23 mouse cellular contexts compared by ENCODE assay signal in genomic region chr11:76856601-76857000, GRCm38 (mm10). TPM values are rescaled to one million over a fixed set of nuclear protein-coding genes. Genes with fewer than 3 reads are reported as not detected.
DNase-seq lines count a peak whose midpoint lies in the region; ATAC-seq and TF ChIP-seq lines count a peak whose summit lies in the region.
"Had no signal": no experiment of that assay in that cellular context is flagged by ENCODE, and none has a peak within 500 bp of the region (broad histone marks: within the 10 kb centered on the region; RNA-seq: fewer than 3 reads in every experiment).

No protein-coding gene starts in this region.

- no peak for TF ChIP-seq CTCF in MEL (IDR thresholded peaks at IDR 0.05 in 2 of 3, conservative IDR thresholded peaks at IDR 0.05 in 1 of 3; ENCODE audit: control insufficient read depth in 1 of 3, insufficient read depth in 1 of 3, low read depth in 2 of 3, low read length in 3 of 3, poor library complexity in 1 of 3, severe bottlenecking in 1 of 3)
- TF ChIP-seq CTCF in bone marrow macrophage, adult 2 months (IDR thresholded peaks at IDR 0.05; ENCODE audit: low read depth, low read length), result no peak
- no peak for TF ChIP-seq CTCF in hindbrain, postnatal 0 days (IDR thresholded peaks at IDR 0.05; ENCODE audit: low read depth)

- no peak overlapping the region for H3K4me2 ChIP-seq in heart, embryonic 11.5 days
- no peak overlapping the region for H3K4me2 ChIP-seq in hindbrain, postnatal 0 days (ENCODE audit: low read depth, low read length)
- H3K4me2 ChIP-seq: embryonic facial prominence, embryonic 15.5 days; forebrain, embryonic 12.5 days; lung, embryonic 14.5 days; neural tube, embryonic 15.5 days had no signal

- no peaks in the 10 kb centered on the region for H3K36me3 ChIP-seq in heart, embryonic 11.5 days (ENCODE audit: control insufficient read depth, insufficient read depth, low read length)
- H3K36me3 ChIP-seq in MEL (ENCODE audit: control insufficient read depth in 1 of 2, insufficient read depth in 2 of 2, low read length in 2 of 2), result peaks cover 0 to 7% of the 10 kb centered on the region in 2 experiments; a peak in 2 of 4 replicates
- H3K36me3 ChIP-seq in hindbrain, postnatal 0 days (ENCODE audit: insufficient read depth, low read length), result no peaks in the 10 kb centered on the region
- H3K36me3 ChIP-seq: embryonic facial prominence, embryonic 15.5 days; forebrain, embryonic 12.5 days; midbrain, embryonic 10.5 days; neural tube, embryonic 15.5 days had no signal

- 74% methylated on average over 2 of the region's 2 CpGs for WGBS in heart, embryonic 11.5 days (ENCODE audit: insufficient replicate concordance)
- 79% methylated on average over 2 of the region's 2 CpGs for WGBS in hindbrain, postnatal 0 days

- peak overlapping the region; percentile 35; the same call in 1 of the 2 replicates for H3K27ac ChIP-seq in heart, embryonic 11.5 days (ENCODE audit: low read depth, low read length)
- no peak overlapping the region for H3K27ac ChIP-seq in MEL (ENCODE audit: control insufficient read depth, low read depth, low read length)
- H3K27ac ChIP-seq in bone marrow macrophage, adult 2 months (ENCODE audit: insufficient read depth, low read depth, low read length), result peak overlapping the region; percentile 94
- H3K27ac ChIP-seq in hindbrain, postnatal 0 days, result no peak overlapping the region
- H3K27ac ChIP-seq: embryonic facial prominence, embryonic 15.5 days; forebrain, embryonic 12.5 days; midbrain, embryonic 10.5 days; neural tube, embryonic 15.5 days had no signal

- no peak for TF ChIP-seq EP300 in MEL (IDR thresholded peaks at IDR 0.05; ENCODE audit: low read depth in 1 of 2, low read length in 2 of 2)

- peaks cover 20% of the 10 kb centered on the region for H3K4me1 ChIP-seq in heart, embryonic 11.5 days (ENCODE audit: control insufficient read depth, insufficient read depth, low read length)
- H3K4me1 ChIP-seq in MEL (ENCODE audit: control insufficient read depth in 1 of 2, insufficient read depth in 2 of 2, low read length in 2 of 2), result peaks cover 0 to 18% of the 10 kb centered on the region in 2 experiments; a peak in 3 of 4 replicates
- H3K4me1 ChIP-seq in bone marrow macrophage, adult 2 months (ENCODE audit: control insufficient read depth, insufficient read depth, low read length), result peaks cover 51% of the 10 kb centered on the region
- no peaks in the 10 kb centered on the region for H3K4me1 ChIP-seq in hindbrain, postnatal 0 days (ENCODE audit: insufficient read depth, low read length)
- H3K4me1 ChIP-seq: neural tube, embryonic 15.5 days had no signal

- no peaks in the 10 kb centered on the region for H3K9me3 ChIP-seq in heart, embryonic 11.5 days (replicated peaks; ENCODE audit: control insufficient read depth, low read length)
- no peaks in the 10 kb centered on the region for H3K9me3 ChIP-seq in MEL (replicated peaks; ENCODE audit: insufficient read depth, low read length)
- H3K9me3 ChIP-seq in hindbrain, postnatal 0 days (ENCODE audit: low read length), result no peaks in the 10 kb centered on the region
- H3K9me3 ChIP-seq: embryonic facial prominence, embryonic 15.5 days; forebrain, embryonic 12.5 days; midbrain, embryonic 10.5 days; neural tube, embryonic 15.5 days had no signal

- DNase-seq in heart, adult 18-20 months, result no peak
- DNase-seq in MEL (ENCODE audit: low read depth, low spot score), result no peak
- no peak for DNase-seq in hindbrain, postnatal 0 days (ENCODE audit: low spot score)
- no peak for DNase-seq in spleen, postnatal 10 days (ENCODE audit: low spot score in 2 of 2)
- DNase-seq: cerebellum, adult 11-12 months; kidney, postnatal 25 days; liver; retina, postnatal 1 day; thymus, postnatal 14 days had no signal

- TF ChIP-seq POLR2A in MEL (IDR thresholded peaks at IDR 0.05; ENCODE audit: control insufficient read depth in 1 of 2, insufficient read depth in 1 of 2, low read depth in 1 of 2, low read length in 2 of 2, poor library complexity in 1 of 2), result no peak
- TF ChIP-seq POLR2A in bone marrow macrophage, adult 2 months (IDR thresholded peaks at IDR 0.05; ENCODE audit: borderline replicate concordance, low read depth, low read length), result no peak

- H3K27me3 ChIP-seq in heart, embryonic 11.5 days (ENCODE audit: control insufficient read depth, insufficient read depth, low read length), result no peaks in the 10 kb centered on the region
- H3K27me3 ChIP-seq in MEL (ENCODE audit: control insufficient read depth in 1 of 2, insufficient read depth in 2 of 2, low read length in 2 of 2), result peaks cover under 1 to 4% of the 10 kb centered on the region in 2 experiments; a peak in 3 of 4 replicates
- H3K27me3 ChIP-seq in hindbrain, postnatal 0 days (ENCODE audit: insufficient read depth, low read length), result no peaks in the 10 kb centered on the region
- H3K27me3 ChIP-seq: embryonic facial prominence, embryonic 15.5 days; forebrain, embryonic 12.5 days; neural tube, embryonic 15.5 days had no signal

- H3K9ac ChIP-seq in heart, embryonic 11.5 days (ENCODE audit: low read depth, low read length), result no peak overlapping the region
- H3K9ac ChIP-seq in MEL (ENCODE audit: control insufficient read depth, low read depth, low read length, poor library complexity, severe bottlenecking), result no peak overlapping the region
- no peak overlapping the region for H3K9ac ChIP-seq in hindbrain, postnatal 0 days (replicated peaks; ENCODE audit: low read length)
- H3K9ac ChIP-seq: embryonic facial prominence, embryonic 15.5 days; forebrain, embryonic 12.5 days; lung, embryonic 14.5 days; neural tube, embryonic 15.5 days had no signal

- ATAC-seq in heart, embryonic 11.5 days (replicated peaks; ENCODE audit: insufficient number of reproducible peaks, low FRiP score, low TSS enrichment), result no peak
- 0 out of 2 replicates have a peak, but pooled peaks have one; percentile 44 for ATAC-seq in megakaryocyte progenitor cell, adult 5-6 weeks (replicated peaks; ENCODE audit: poor library complexity)
- no peak for ATAC-seq in hindbrain, postnatal 0 days
- ATAC-seq: CD4-positive, CD25-positive, alpha-beta regulatory T cell, adult 4 months had no signal

- H3K4me3 ChIP-seq in heart, embryonic 11.5 days (ENCODE audit: low read depth, low read length), result no peak overlapping the region
- no peak overlapping the region for H3K4me3 ChIP-seq in MEL (ENCODE audit: control insufficient read depth in 1 of 2, insufficient read depth in 1 of 2, low read depth in 2 of 2, low read length in 2 of 2)
- no peak overlapping the region for H3K4me3 ChIP-seq in bone marrow macrophage, adult 2 months (ENCODE audit: insufficient read depth, low read length)
- no peak overlapping the region for H3K4me3 ChIP-seq in hindbrain, postnatal 0 days (ENCODE audit: low read length)
- H3K4me3 ChIP-seq: embryonic facial prominence, embryonic 15.5 days; forebrain, embryonic 12.5 days; midbrain, embryonic 10.5 days; neural tube, embryonic 15.5 days had no signal

- TF ChIP-seq RAD21 in MEL (IDR thresholded peaks at IDR 0.05; ENCODE audit: low read depth, low read length), result no peak

- H3K79me2 ChIP-seq in MEL (ENCODE audit: control insufficient read depth, insufficient read depth, low read length, poor library complexity), result no peaks in the 10 kb centered on the region

TF ChIP-seq in MEL, 35 proteins besides CTCF, POLR2A, EP300 and RAD21:
- TF ChIP-seq CHD1 (IDR thresholded peaks at IDR 0.05; ENCODE audit: low read depth, low read length) (no peak), MAX (IDR thresholded peaks at IDR 0.05; ENCODE audit: low read length) (0 out of 2 replicates have a peak, but pooled peaks have one; percentile 18)

RNA-seq across cellular contexts. Expression of gene Cpd, which starts 9.8 kb away (rescaled TPM):
- 19.9 and 20.8 TPM in 2 replicates for polyA plus RNA-seq in heart, embryonic 11.5 days (2014; fragmentation: Nextera tagmentation; extraction: Ambion mirVana)
- total RNA-seq in heart, adult 18-20 months (2021), result 10 to 100 TPM; 35.0 to 38.6 TPM
- total RNA-seq in MEL (2012; rRNA removed), result 9.1 and 14.6 TPM in 2 replicates
- 1 to 10 TPM in 1 of 2 experiments, not detected in 1; 7.5 TPM for polyA plus RNA-seq in MEL (2012; ENCODE audit: insufficient read depth in 1 of 2, insufficient read length in 2 of 2, low read depth in 1 of 2, low replicate concordance in 2 of 2, missing spikeins in 1 of 2)
- 48.0 and 51.9 TPM in 2 replicates for polyA plus RNA-seq in bone marrow macrophage, adult 2 months (2012; ENCODE audit: insufficient read depth, insufficient read length, missing spikeins)
- 28.3 and 29.5 TPM in 2 replicates for total RNA-seq in megakaryocyte progenitor cell, adult 5-6 weeks (2015)
- total RNA-seq in megakaryocyte progenitor cell, adult 5-6 weeks (2017), result 18.8 and 18.9 TPM in 2 replicates
- total RNA-seq in hindbrain, postnatal 0 days (2014; rRNA removed), result 34.7 and 41.3 TPM in 2 replicates
- 3.9 and 5.7 TPM in 2 replicates for polyA plus RNA-seq in hindbrain, postnatal 0 days (2015; fragmentation: Nextera tagmentation; extraction: Ambion mirVana)

RNA-seq across cellular contexts. Expression of gene Tmigd1, which starts 45.4 kb away (rescaled TPM):
- polyA plus RNA-seq in heart, embryonic 11.5 days (2014; fragmentation: Nextera tagmentation; extraction: Ambion mirVana), result 0.23 TPM in 1 of 2 replicates, not detected in the other
- total RNA-seq in heart, adult 18-20 months (2021), result under 1 TPM in 1 of 2 experiments, not detected in 1; 0.28 TPM
- total RNA-seq in MEL (2012; rRNA removed), result not detected in 2 replicates
- not detected for polyA plus RNA-seq in MEL (2012; ENCODE audit: insufficient read depth in 1 of 2, insufficient read length in 2 of 2, low read depth in 1 of 2, low replicate concordance in 2 of 2, missing spikeins in 1 of 2)
- not detected in 2 replicates for polyA plus RNA-seq in bone marrow macrophage, adult 2 months (2012; ENCODE audit: insufficient read depth, insufficient read length, missing spikeins)
- not detected in 2 replicates for total RNA-seq in megakaryocyte progenitor cell, adult 5-6 weeks (2015)
- not detected in 2 replicates for total RNA-seq in megakaryocyte progenitor cell, adult 5-6 weeks (2017)
- total RNA-seq in hindbrain, postnatal 0 days (2014; rRNA removed), result 0.26 TPM in 1 of 2 replicates, not detected in the other
- polyA plus RNA-seq in hindbrain, postnatal 0 days (2015; fragmentation: Nextera tagmentation; extraction: Ambion mirVana), result not detected in 2 replicates
- total RNA-seq: common myeloid progenitor, adult 5-6 weeks; hematopoietic stem cell, adult 5-6 weeks; layer of hippocampus, postnatal 10 days; left cerebral cortex, postnatal 25 days had no signal
- polyA plus RNA-seq: forebrain, embryonic 12.5 days; neural tube, embryonic 15.5 days; stomach, embryonic 14.5 days had no signal

Comparison
In these comparisons a context has a peak if more than half of its experiments do, and no peak if none do; other contexts are left out.
1. H3K27ac ChIP-seq: peak in heart, embryonic 11.5 days (single experiment) and bone marrow macrophage, adult 2 months (single experiment); none in MEL (single experiment) and hindbrain, postnatal 0 days (single experiment).